Mouse (Mus musculus) testis, adult 2 months (tissue): Measurements from ENCODE around the gene Aox3.

Source experiments
- CTCF ChIP-seq: fragments of 200-500 bp; IDR thresholded peaks from 2 replicates; pipeline ENCODE4 v1.5.1; 2012; ENCODE audit warnings: low read depth, mild to moderate bottlenecking, inconsistent platforms, low read length, moderate library complexity; ENCODE audit not compliant: control insufficient read depth, insufficient read depth, insufficient replicate concordance
- POLR2A ChIP-seq: fragments of 200-500 bp; IDR thresholded peaks from 2 replicates; pipeline ENCODE4 v1.6.1; 2012; ENCODE audit warnings: low read depth, mild to moderate bottlenecking, inconsistent platforms, low read length, moderate library complexity; ENCODE audit not compliant: control insufficient read depth

GRCm38 (mm10) chr1:58147776-58148175, 34.8 kb downstream of the Aox3 start:
- TF ChIP-seq CTCF (no peak), POLR2A (no peak)
